Mouse (Mus musculus): ENCODE data around the gene Mfsd5. TPM values are rescaled to one million over a fixed set of nuclear protein-coding genes. Genes with fewer than 3 reads are reported as not detected.

Gene Mfsd5
- polyA plus RNA-seq, 1 experiment from 2014 or later = 39.3 TPM

DNA sequence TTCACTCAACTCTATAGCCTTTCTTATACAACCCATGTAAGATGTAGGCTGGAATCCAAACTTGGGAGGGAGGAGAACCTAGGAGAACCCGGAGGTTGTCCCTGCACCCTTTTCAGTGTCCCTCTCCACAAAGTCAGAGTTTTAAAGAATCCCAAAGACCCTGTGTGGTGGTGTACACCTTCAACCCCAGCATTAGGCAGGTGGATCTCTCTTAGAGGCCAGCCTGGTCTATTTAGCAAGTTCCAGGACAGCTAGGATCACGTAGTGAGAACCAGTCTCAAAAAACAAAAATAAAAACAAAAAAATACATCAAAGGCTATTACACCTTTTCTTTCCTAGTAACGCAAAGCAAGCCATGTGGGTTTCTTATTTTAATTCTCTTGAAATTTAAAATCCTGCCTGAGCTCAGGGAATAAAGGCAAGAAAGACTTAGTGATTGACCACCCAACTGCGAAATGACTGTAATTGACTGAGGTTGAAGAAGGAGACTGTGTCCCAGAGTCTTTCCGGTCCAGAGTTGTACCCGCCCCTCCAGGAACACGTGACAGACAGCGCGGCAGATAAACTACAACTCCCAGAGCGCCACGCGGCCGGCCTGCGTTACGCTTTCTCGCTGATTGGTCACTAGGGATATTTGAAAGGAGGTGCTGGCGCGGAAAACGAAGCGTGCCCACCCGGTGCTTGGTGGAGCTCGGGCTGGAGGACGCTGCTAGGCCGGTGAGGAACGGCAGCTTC, 16.5 kb downstream of the Mfsd5 start, which contains the start of gene Espl1:
Espl1 (plus strand) TSS at position 634 of the 735 bp plus-strand sequence.
- H3K27me3 ChIP-seq = no peaks in the 10 kb centered on the region
- peak; percentile 98 for ATAC-seq (replicated peaks; ENCODE audit: insufficient number of reproducible peaks, insufficient read depth, low FRiP score, low read depth)
- peak within 1 kb of the TSS; percentile 68 for H3K9ac ChIP-seq
- peaks cover 24% of the 10 kb centered on the region for H3K36me3 ChIP-seq
- H3K27ac ChIP-seq = peak within 1 kb of the TSS; percentile 33; the same call in 1 of the 2 replicates
- peaks cover 13% of the 10 kb centered on the region for H3K4me1 ChIP-seq (replicated peaks)
- 7% methylated on average over 25 of the region's 25 CpGs for WGBS
- peak within 1 kb of the TSS; percentile 89 for H3K4me3 ChIP-seq
- H3K9me3 ChIP-seq (replicated peaks) = no peaks in the 10 kb centered on the region
- peak within 1 kb of the TSS; percentile 98 for H3K4me2 ChIP-seq

- Histone ChIP-seq H3K4me1 (replicated peaks) (peaks cover 13% of the 10 kb centered on the region), H3K9ac (peak overlapping the region; percentile 68), H3K4me2 (peak overlapping the region; percentile 98), H3K36me3 (peaks cover 25% of the 10 kb centered on the region), H3K27me3 (no peaks in the 10 kb centered on the region), H3K9me3 (replicated peaks) (no peaks in the 10 kb centered on the region), H3K4me3 (peak overlapping the region; percentile 89), H3K27ac (0 out of 2 replicates have a peak overlapping the region, but pooled peaks have one; percentile 24)
- 4% methylated on average over 24 of the region's 24 CpGs for WGBS
- ATAC-seq (replicated peaks; ENCODE audit: insufficient number of reproducible peaks, insufficient read depth, low FRiP score, low read depth) = peak; percentile 24; the same call in 1 of the 2 replicates
These were observed 17.2 kb downstream of the Mfsd5 start for GRCm38 (mm10) chr15:102296368-102297006.

DNA sequence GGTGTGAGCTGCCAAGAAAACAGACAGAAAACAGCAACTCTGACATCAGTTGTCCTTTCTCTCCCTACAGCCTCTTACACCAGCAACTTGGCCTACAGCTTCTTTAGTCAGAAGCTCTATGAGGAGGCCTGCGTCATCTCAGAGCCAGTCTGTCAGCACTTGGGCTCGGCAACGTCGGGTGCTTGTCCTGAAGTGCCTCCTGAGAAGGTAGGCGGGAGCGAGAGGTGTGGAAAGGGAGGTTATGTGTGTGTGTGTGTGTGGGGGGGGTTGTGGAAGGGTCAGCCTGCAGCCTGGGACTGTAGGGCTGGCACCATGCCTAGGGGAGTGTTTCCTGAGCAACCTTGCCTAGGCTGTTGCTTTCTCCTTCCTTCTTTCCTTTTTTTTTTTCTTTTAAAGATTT, 23.3 kb downstream of the Mfsd5 start:
- H3K4me2 ChIP-seq = no peak overlapping the region
- H3K9me3 ChIP-seq (replicated peaks) = no peaks in the 10 kb centered on the region
- no peak overlapping the region for H3K4me3 ChIP-seq
- peaks cover 9% of the 10 kb centered on the region for H3K4me1 ChIP-seq (replicated peaks)
- peak; percentile 84 for ATAC-seq (replicated peaks; ENCODE audit: insufficient number of reproducible peaks, insufficient read depth, low FRiP score, low read depth)
- peak overlapping the region; percentile 52 for H3K27ac ChIP-seq
- no peaks in the 10 kb centered on the region for H3K27me3 ChIP-seq
- H3K36me3 ChIP-seq = peaks cover 61% of the 10 kb centered on the region
- no peak overlapping the region for H3K9ac ChIP-seq
- WGBS = 33% methylated on average over 6 of the region's 6 CpGs

- H3K4me2 ChIP-seq = no peak overlapping the region
- peaks cover 66% of the 10 kb centered on the region for H3K36me3 ChIP-seq
- H3K9ac ChIP-seq = no peak overlapping the region
- 85% methylated on average over 9 of the region's 9 CpGs for WGBS
- H3K4me1 ChIP-seq (replicated peaks) = no peaks in the 10 kb centered on the region; the same call in 1 of the 2 replicates
- no peak overlapping the region for H3K4me3 ChIP-seq
- no peak for ATAC-seq (replicated peaks; ENCODE audit: insufficient number of reproducible peaks, insufficient read depth, low FRiP score, low read depth)
- no peaks in the 10 kb centered on the region for H3K27me3 ChIP-seq
- H3K9me3 ChIP-seq (replicated peaks) = no peaks in the 10 kb centered on the region
- H3K27ac ChIP-seq = no peak overlapping the region
These were observed 29.5 kb downstream of the Mfsd5 start for GRCm38 (mm10) chr15:102308717-102309116.

DNA sequence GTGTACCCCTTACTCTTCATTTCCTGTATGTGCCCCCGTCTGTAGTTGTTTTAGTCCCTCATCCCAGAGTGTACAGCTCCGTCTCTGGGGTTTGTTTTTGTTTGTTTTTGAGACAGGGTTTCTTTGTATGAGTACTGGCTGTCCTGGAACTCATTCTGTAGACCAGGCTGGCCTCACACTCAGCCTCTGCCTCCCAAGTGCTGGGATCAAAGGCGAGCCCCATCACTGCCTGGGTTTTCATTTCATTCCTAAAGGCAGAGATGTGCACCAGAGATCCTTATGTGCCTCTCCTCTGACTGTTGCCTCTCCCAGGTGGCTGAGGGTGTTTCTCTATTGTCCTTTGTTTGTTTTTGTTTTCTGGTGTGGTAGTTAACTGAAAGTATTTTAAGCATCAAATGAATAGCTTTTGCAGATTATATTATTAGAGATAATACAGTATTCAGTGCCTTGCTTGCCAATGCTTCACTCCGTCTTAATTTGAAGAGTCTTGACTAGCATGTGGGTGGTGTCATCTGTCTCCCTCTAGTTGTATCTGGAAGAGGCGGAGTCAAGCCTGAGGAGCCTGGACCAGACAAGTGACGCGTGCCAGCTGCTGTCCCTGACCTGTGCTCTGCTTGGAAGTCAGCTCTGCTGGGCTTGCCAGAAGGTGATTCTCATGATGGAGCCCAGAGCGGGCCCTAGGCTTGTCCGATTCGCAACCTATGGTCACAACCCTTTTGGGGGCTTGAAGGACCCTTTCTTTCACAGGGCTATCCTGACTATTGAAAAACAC, 31.0 kb downstream of the Mfsd5 start:
- Histone ChIP-seq H3K27ac (no peak overlapping the region), H3K9ac (no peak overlapping the region), H3K9me3 (replicated peaks) (no peaks in the 10 kb centered on the region), H3K4me3 (no peak overlapping the region), H3K4me1 (replicated peaks) (no peaks in the 10 kb centered on the region; the same call in 1 of the 2 replicates), H3K4me2 (no peak overlapping the region), H3K36me3 (peaks cover 64% of the 10 kb centered on the region), H3K27me3 (no peaks in the 10 kb centered on the region)
- peak; percentile 55; the same call in 1 of the 2 replicates for ATAC-seq (replicated peaks; ENCODE audit: insufficient number of reproducible peaks, insufficient read depth, low FRiP score, low read depth)
- WGBS = 59% methylated on average over 10 of the region's 10 CpGs

- Histone ChIP-seq H3K4me3 (no peak overlapping the region), H3K4me1 (replicated peaks) (no peaks in the 10 kb centered on the region), H3K4me2 (no peak overlapping the region), H3K27me3 (no peaks in the 10 kb centered on the region), H3K27ac (no peak overlapping the region), H3K9ac (no peak overlapping the region), H3K36me3 (peaks cover 60% of the 10 kb centered on the region), H3K9me3 (replicated peaks) (no peaks in the 10 kb centered on the region)
- no peak for ATAC-seq (replicated peaks; ENCODE audit: insufficient number of reproducible peaks, insufficient read depth, low FRiP score, low read depth)
These were observed 32.2 kb downstream of the Mfsd5 start for GRCm38 (mm10) chr15:102311489-102311888.

- peaks cover 65% of the 10 kb centered on the region for H3K36me3 ChIP-seq
- 80% methylated on average over 8 of the region's 8 CpGs for WGBS
- no peaks in the 10 kb centered on the region for H3K27me3 ChIP-seq
These were observed 36.0 kb downstream of the Mfsd5 start for GRCm38 (mm10) chr15:102315292-102315691.

GRCm38 (mm10) chr15:102316263-102316662, 37.0 kb downstream of the Mfsd5 start:
- H3K9ac ChIP-seq = no peak overlapping the region
- no peak overlapping the region for H3K4me3 ChIP-seq
- H3K4me1 ChIP-seq (replicated peaks) = no peaks in the 10 kb centered on the region
- peaks cover 75% of the 10 kb centered on the region for H3K36me3 ChIP-seq
- ATAC-seq (replicated peaks; ENCODE audit: insufficient number of reproducible peaks, insufficient read depth, low FRiP score, low read depth) = no peak
- H3K9me3 ChIP-seq (replicated peaks) = no peaks in the 10 kb centered on the region
- no peaks in the 10 kb centered on the region for H3K27me3 ChIP-seq
- 82% methylated on average over 6 of the region's 6 CpGs for WGBS
- no peak overlapping the region for H3K27ac ChIP-seq
- no peak overlapping the region for H3K4me2 ChIP-seq

More at GRCm38 (mm10) chr15:102315292-102315691, 36.0 kb downstream of the Mfsd5 start:
- H3K4me1 ChIP-seq (replicated peaks) = no peaks in the 10 kb centered on the region
- no peak overlapping the region for H3K9ac ChIP-seq
- no peak overlapping the region for H3K27ac ChIP-seq
- no peak for ATAC-seq (replicated peaks; ENCODE audit: insufficient number of reproducible peaks, insufficient read depth, low FRiP score, low read depth)
- H3K9me3 ChIP-seq (replicated peaks) = no peaks in the 10 kb centered on the region
- no peak overlapping the region for H3K4me2 ChIP-seq
- H3K4me3 ChIP-seq = no peak overlapping the region

GRCm38 (mm10) chr15:102324654-102325473, 45.6 kb downstream of the Mfsd5 start:
- Histone ChIP-seq H3K9me3 (replicated peaks) (no peaks in the 10 kb centered on the region), H3K9ac (no peak overlapping the region), H3K4me1 (replicated peaks) (peaks cover 12% of the 10 kb centered on the region), H3K27ac (no peak overlapping the region), H3K27me3 (no peaks in the 10 kb centered on the region), H3K4me2 (no peak overlapping the region), H3K36me3 (peaks cover 50% of the 10 kb centered on the region), H3K4me3 (no peak overlapping the region)
- WGBS = 72% methylated on average over 12 of the region's 12 CpGs
- no peak for ATAC-seq (replicated peaks; ENCODE audit: insufficient number of reproducible peaks, insufficient read depth, low FRiP score, low read depth)

GRCm38 (mm10) chr15:102326022-102326576, 46.8 kb downstream of the Mfsd5 start, which contains the start of gene Pfdn5:
Gene Pfdn5, plus strand, starts transcription at chr15:102326116.
- H3K36me3 ChIP-seq = peaks cover 45% of the 10 kb centered on the region

More at GRCm38 (mm10) chr15:102326022-102326576, 46.8 kb downstream of the Mfsd5 start, which contains the start of gene Pfdn5:
- peaks cover 13% of the 10 kb centered on the region for H3K4me1 ChIP-seq (replicated peaks)
- H3K9me3 ChIP-seq (replicated peaks) = no peaks in the 10 kb centered on the region
- ATAC-seq (replicated peaks; ENCODE audit: insufficient number of reproducible peaks, insufficient read depth, low FRiP score, low read depth) = peak; percentile 84
- 0% methylated on average over 40 of the region's 40 CpGs for WGBS
- H3K27me3 ChIP-seq = no peaks in the 10 kb centered on the region
- H3K4me3 ChIP-seq = peak within 1 kb of the TSS; percentile 70
- peak within 1 kb of the TSS; percentile 76 for H3K9ac ChIP-seq
- peak within 1 kb of the TSS; percentile 68 for H3K4me2 ChIP-seq
- peak within 1 kb of the TSS; percentile 74 for H3K27ac ChIP-seq
